Mouse (Mus musculus): ENCODE measurements around the gene Olfr1440. TPM values are rescaled to one million over a fixed set of nuclear protein-coding genes. Genes with fewer than 3 reads are reported as not detected.

Gene Olfr1440
- polyA plus RNA-seq, 1 experiment from 2014 or later, result not detected

Other genes starting within 250 kb of the Olfr1440 start
- not detected in 2 replicates for gene Olfr1555-ps1, start 217.2 kb upstream of the Olfr1440 start, polyA plus RNA-seq (2014; fragmentation: Nextera tagmentation; extraction: Ambion mirVana)
- gene Olfr1431, start 186.6 kb upstream of the Olfr1440 start, polyA plus RNA-seq (2014; fragmentation: Nextera tagmentation; extraction: Ambion mirVana), result not detected in 2 replicates
- not detected in 2 replicates for gene Olfr1432, start 154.7 kb upstream of the Olfr1440 start, polyA plus RNA-seq (2014; fragmentation: Nextera tagmentation; extraction: Ambion mirVana)
- not detected in 2 replicates for gene Olfr262, start 145.6 kb upstream of the Olfr1440 start, polyA plus RNA-seq (2014; fragmentation: Nextera tagmentation; extraction: Ambion mirVana)
- not detected in 2 replicates for gene Olfr235, start 126.2 kb upstream of the Olfr1440 start, polyA plus RNA-seq (2014; fragmentation: Nextera tagmentation; extraction: Ambion mirVana)
- gene Olfr1434, start 107.4 kb upstream of the Olfr1440 start, polyA plus RNA-seq (2014; fragmentation: Nextera tagmentation; extraction: Ambion mirVana), result not detected in 2 replicates
- gene Olfr1436, start 88.1 kb upstream of the Olfr1440 start, polyA plus RNA-seq (2014; fragmentation: Nextera tagmentation; extraction: Ambion mirVana), result not detected in 2 replicates
- gene Olfr1437, start 62.2 kb upstream of the Olfr1440 start, polyA plus RNA-seq (2014; fragmentation: Nextera tagmentation; extraction: Ambion mirVana), result not detected in 2 replicates
- gene Olfr1438-ps1, start 51.4 kb upstream of the Olfr1440 start, polyA plus RNA-seq (2014; fragmentation: Nextera tagmentation; extraction: Ambion mirVana), result not detected in 2 replicates
- gene Olfr1441, start 30.2 kb downstream of the Olfr1440 start, polyA plus RNA-seq (2014; fragmentation: Nextera tagmentation; extraction: Ambion mirVana), result not detected in 2 replicates
- not detected in 2 replicates for gene Pfpl, start 40.6 kb downstream of the Olfr1440 start, polyA plus RNA-seq (2014; fragmentation: Nextera tagmentation; extraction: Ambion mirVana)
- gene Mpeg1, start 73.5 kb downstream of the Olfr1440 start, polyA plus RNA-seq (2014; fragmentation: Nextera tagmentation; extraction: Ambion mirVana), result 0.90 and 1.1 TPM in 2 replicates
- gene Dtx4, start 114.2 kb downstream of the Olfr1440 start, polyA plus RNA-seq (2014; fragmentation: Nextera tagmentation; extraction: Ambion mirVana), result 62.0 and 64.3 TPM in 2 replicates
- 27.4 and 31.1 TPM in 2 replicates for gene Fam111a, start 158.5 kb downstream of the Olfr1440 start, polyA plus RNA-seq (2014; fragmentation: Nextera tagmentation; extraction: Ambion mirVana)
- gene Gm4952, start 212.7 kb downstream of the Olfr1440 start, polyA plus RNA-seq (2014; fragmentation: Nextera tagmentation; extraction: Ambion mirVana), result not detected in 2 replicates
- gene Glyat, start 246.0 kb downstream of the Olfr1440 start, polyA plus RNA-seq (2014; fragmentation: Nextera tagmentation; extraction: Ambion mirVana), result not detected in 2 replicates